Mouse (Mus musculus) heart, adult 2 months (tissue): Measurements from ENCODE around the gene Stat5b.

Experiments used
- CTCF ChIP-seq: fragments of 200-600 bp; IDR thresholded peaks from 2 replicates; pipeline ENCODE4 v1.8.1; 2022; ENCODE audit warnings: antibody characterized with exemption, mild to moderate bottlenecking, moderate library complexity
- POLR2A ChIP-seq: fragments of 200-500 bp; IDR thresholded peaks from 2 replicates; pipeline ENCODE4 v1.6.1; 2011; ENCODE audit warnings: mild to moderate bottlenecking, low read depth, low read length, control low read depth; ENCODE audit not compliant: insufficient read depth

DNA sequence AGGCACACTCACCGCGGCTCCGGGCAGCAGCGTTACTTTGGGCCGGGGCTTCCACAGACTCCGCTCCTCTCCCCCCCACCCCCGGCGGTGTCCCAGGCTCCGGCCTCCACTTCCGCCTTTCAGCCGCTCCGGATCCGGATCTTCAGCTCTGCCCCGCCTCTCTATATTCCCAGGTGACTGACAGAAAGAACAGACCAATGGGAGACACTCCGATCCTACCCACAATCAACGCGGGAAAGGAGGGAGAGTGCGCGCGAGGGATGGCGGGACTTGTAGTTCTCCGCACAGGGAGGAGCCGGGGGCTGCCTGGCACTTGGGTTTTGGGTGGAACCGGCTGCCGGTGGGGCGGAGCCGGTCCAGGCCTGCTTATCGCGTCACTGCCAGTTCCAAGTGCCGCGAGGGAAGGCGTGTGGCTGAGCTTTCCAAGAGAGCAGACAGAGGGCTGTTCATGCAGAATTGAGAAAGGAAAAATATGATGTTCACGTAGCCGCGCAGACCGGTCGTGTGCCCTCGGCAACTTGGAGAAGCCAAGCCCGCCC lies 112.4 kb downstream of the Stat5b start, which contains the start of gene Rab5c:
- TF ChIP-seq CTCF, result peak; percentile 35
- TF ChIP-seq POLR2A, result peak; percentile 32; the same call in 1 of the 2 replicates
